Mouse (Mus musculus): ENCODE measurements around the gene Pcnt.

The Pcnt gene

DNA sequence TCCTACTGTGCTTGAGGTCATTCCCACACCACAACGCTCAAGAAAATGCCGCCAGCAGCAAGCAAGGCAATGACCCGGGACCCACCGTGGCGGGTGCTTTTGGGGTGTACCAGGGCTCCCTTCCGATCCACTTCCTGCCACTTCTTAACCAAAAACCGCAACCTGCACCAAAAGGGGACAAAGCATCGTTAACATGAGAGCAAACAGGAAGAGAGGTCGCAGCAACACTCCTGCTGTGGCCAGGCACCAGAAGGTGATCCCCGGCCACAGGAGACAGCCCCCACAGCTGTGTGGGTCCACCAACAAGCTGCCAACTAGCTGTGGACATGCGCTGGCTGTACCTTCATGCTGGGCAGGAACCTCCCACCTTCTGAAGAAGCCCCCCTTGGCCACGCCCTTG lies 87.6 kb downstream of the Pcnt start:
- ChIA-PET POLR2A (interaction anchor here in 3 of 4 experiments (0.7 to 1.5 kb wide), 3 partner anchors 8 to 58 kb away, joined by 3 to 5 read pairs (median 3); no protein-coding TSS in a partner anchor), CTCF (interaction anchor here in 2 of 4 experiments (0.7 to 0.8 kb wide), 2 partner anchors 10 to 84 kb away, joined by 3 read pairs; partner anchors contain the start of gene Dip2a (in 1 of the 2))

DNA sequence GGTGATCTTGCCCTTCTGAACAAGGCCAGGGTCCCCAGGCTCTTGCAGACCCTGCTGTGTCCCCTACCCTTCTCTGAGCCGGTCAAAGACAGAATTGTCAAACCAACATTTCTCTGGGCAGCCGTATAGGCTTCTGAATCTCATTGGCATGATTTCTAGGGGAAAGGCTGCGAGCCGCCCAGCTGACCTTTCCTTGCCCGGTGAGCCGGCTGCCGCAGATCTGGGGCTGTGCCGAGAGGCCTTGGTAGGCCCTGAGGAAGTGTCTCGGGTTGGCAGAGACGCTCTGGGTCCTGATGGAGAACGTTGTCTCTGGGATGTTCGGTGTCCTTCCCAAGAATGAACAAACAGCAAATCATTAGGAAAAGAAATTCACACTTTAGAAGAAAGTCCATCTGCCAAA lies 88.6 kb downstream of the Pcnt start:
- POLR2A ChIA-PET: interaction anchor here in 3 of 4 experiments (0.8 to 2.7 kb wide), 5 partner anchors 9 to 14 kb away, joined by 3 to 7 read pairs (median 3); partner anchors contain the start of gene Dip2a (in 2 of the 3)
- CTCF ChIA-PET: interaction anchor here in 1 of 4 experiments (0.8 kb wide), 1 partner anchor 9 kb away, joined by 3 read pairs; the partner anchor contains the start of gene Dip2a

DNA sequence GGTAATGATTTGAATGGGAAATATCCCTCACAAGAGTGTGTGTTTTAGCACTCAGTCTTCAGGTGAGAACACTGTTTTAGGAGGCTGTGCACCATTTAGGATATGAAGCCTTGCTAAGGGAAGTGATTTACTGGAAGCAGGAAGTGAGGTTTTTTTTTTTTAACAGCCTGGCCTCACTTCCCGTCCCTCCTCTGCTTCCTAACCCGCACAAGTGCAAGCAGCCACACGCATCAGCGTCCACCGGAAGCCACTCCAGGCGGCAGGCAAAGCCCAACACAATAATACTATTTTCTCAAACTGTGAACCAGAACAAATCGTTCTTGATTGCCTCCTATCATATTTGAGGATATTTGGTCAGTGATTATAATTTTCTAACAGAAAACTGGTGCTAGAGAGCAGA lies 90.6 kb downstream of the Pcnt start:
- CTCF ChIA-PET: interaction anchor here in 1 of 4 experiments (0.6 to 0.9 kb wide), 2 partner anchors 10 to 609 kb away, joined by 3 read pairs; no protein-coding TSS in a partner anchor
- POLR2A ChIA-PET: interaction anchor here in 1 of 4 experiments (2.7 kb wide), 1 partner anchor 11 kb away, joined by 7 read pairs; no protein-coding TSS in a partner anchor

DNA sequence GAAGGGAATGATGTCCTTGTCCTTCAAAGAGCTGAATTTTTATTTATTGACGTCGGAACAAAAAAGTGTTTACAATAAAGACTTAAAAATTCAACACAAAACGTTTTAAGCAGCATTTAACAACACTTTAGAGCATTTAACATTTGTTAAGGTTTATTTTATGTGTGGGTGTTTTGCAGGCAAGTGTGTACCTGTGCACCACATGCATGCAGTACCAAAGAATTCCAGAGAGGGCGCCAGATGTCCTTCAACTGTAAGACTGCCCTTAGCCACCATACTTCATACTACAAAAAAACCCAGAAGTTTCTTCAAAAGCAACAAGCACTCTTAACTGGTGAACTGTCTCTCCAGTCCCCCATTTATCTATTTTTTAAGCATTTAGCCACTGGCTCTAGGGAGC lies 96.0 kb downstream of the Pcnt start:
- CTCF ChIA-PET: interaction anchor here (0.5 to 3.9 kb wide), 14 partner anchors 20 to 417 kb away, joined by 3 to 26 read pairs (median 3); no protein-coding TSS in a partner anchor
- POLR2A ChIA-PET: interaction anchor here in 3 of 4 experiments (0.7 to 3.0 kb wide), 17 partner anchors 11 to 422 kb away, joined by 3 to 18 read pairs (median 5); partner anchors contain the start of genes Lss (in 1 of the 3) and Prmt2 (in 1 of the 3)

DNA sequence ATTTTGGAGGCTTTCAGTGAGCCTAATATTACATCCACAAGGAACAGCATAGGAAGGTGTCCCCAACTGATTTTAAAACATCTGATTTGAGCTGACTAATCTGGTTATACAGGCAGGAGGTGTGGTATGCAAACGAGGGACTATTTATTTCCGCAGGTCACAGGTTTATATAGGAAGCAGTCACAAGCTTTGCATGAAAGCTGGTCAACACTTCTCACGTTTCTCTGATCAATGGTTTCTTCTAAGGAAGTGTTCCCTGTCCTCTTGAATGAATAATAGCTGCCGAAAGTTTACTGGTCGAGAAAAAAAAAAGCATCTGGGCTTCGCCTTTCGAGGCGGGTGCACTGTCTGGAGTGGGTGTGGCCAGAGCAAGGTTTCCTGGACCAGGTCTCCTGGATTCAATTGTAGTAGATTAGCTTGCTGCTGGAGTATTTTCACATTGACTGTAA lies 96.5 kb downstream of the Pcnt start:
- ChIA-PET POLR2A (interaction anchor here in 2 of 4 experiments (0.8 to 3.0 kb wide), 24 partner anchors 9 to 387 kb away, joined by 3 to 18 read pairs (median 4); partner anchors contain the start of genes AC141477.1 (in 2 of the 2), Lss (in 1 of the 2) and Prmt2 (in 1 of the 2)), CTCF (interaction anchor here (0.7 to 3.9 kb wide), 21 partner anchors 8 to 1792 kb away, joined by 3 to 26 read pairs (median 3); no protein-coding TSS in a partner anchor)

DNA sequence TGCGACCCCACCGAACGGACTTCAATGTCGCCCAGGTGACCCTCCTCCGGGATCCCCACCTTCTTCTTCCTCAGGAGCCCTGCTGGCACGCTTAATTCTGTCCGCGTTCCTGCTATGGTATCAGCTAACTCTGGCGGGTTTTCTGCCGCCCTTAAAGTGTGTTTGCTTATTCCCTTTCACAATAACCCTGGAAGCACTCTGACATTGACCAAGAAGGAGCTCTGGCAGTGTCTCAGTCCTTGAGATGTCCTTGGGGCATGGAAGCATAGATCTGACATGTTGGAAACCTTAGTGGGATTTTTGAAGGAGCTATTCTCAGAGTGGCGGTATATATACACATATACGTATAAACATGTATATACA lies 97.1 kb downstream of the Pcnt start:
- ChIA-PET CTCF (interaction anchor here (0.7 to 3.9 kb wide), 20 partner anchors 9 to 1793 kb away, joined by 3 to 26 read pairs (median 3); no protein-coding TSS in a partner anchor), POLR2A (interaction anchor here in 3 of 4 experiments (0.6 to 3.0 kb wide), 30 partner anchors 8 to 688 kb away, joined by 3 to 18 read pairs (median 4); partner anchors contain the start of genes AC141477.1 (in 2 of the 3), Lss (in 1 of the 3), Pcnt (in 1 of the 3) and Prmt2 (in 1 of the 3))

DNA sequence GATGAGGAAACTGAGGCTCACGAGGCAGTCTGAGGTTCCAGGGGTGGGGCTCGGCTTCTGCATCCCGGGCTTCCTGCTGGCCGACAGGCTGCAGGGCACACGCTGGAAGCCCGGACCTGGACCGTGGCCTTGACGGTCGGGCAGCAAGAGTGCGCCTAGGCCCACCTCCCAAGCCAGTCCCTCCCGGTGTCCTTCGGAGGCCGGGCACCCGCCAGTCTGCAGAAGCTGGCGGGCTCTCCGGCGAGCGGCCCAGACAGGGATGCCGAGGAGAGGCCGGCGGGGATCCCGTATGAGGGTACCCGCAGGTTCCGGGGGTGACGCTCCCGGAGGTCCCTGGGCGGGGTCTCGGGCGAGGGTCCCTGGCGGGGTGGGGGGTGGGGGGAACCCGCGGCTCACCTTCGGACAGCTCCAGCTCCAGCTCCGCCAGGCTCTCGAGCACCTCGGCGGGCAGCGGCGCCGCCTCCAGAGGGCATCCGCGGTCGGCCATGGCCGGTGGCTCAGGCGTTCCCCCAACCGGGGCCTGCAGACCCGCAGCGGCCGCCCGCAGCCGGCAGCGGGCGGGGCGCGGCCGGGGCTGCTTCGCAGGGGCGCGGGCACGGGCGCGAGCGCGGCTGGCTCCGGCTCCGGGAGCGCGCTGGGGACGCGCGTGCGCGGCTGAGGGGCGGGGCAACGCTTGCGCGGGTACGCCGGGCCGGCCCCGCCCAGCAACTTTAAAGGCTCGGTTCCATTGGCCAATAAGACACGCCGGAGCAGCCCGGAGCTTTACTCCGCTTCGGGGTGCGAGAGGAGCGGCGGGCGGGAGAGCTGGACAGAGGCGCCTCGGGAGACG lies 97.7 kb downstream of the Pcnt start, which contains the start of gene Dip2a:
Dip2a (minus strand) TSS at position 581 of the 829 bp plus-strand sequence.
- POLR2A ChIA-PET: interaction anchor here in 3 of 4 experiments (0.6 to 3.0 kb wide), 30 partner anchors 8 to 688 kb away, joined by 3 to 18 read pairs (median 4); partner anchors contain the start of genes AC141477.1 (in 2 of the 3), Lss (in 1 of the 3), Pcnt (in 1 of the 3) and Prmt2 (in 1 of the 3)

DNA sequence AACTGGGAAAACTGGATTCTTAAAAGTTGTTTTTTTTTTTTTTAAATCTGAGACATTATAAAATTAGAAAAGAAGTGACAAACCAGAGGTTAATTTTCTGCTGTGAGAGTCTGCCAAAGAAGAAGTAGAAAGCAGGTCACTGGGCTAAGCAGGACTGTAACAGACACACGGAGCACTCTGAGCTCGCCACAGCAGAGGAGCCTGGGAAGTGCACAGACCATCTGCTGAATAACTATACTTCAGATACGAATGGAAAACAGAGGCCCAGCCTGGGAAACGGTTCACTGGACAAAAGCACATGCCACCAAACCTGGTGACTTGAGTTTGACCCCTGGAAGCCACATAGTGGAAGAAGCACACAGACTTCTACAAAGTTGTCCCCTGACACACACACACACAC lies 108.2 kb downstream of the Pcnt start:
- CTCF ChIA-PET: interaction anchor here in 2 of 4 experiments (0.5 to 1.1 kb wide), 3 partner anchors 57 to 526 kb away, joined by 3 read pairs; no protein-coding TSS in a partner anchor

More for the DNA sequence above, 97.7 kb downstream of the Pcnt start, which contains the start of gene Dip2a:
- CTCF ChIA-PET: interaction anchor here (0.6 to 3.9 kb wide), 18 partner anchors 8 to 1793 kb away, joined by 3 to 26 read pairs (median 4); no protein-coding TSS in a partner anchor

DNA sequence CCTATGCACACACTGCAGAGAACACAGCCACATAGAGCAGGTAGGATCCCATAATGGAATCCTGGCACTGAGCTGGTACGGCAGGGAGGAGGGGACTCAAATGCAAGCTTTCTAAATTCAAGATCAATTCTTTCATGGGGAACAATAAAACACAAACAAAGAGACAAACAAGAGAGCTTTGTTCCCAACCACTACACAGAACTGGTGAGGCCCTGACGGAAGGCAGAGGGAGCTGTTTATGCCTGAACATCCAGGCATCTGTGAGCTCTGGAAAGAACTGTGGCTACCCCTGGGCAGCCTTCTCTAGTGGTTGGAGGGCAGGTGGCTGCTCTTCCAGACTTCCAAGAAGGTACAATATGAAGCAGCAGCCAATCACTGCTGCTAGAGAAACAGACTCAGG lies 110.5 kb downstream of the Pcnt start:
- ChIA-PET POLR2A (interaction anchor here in 1 of 4 experiments (0.9 to 1.0 kb wide), 2 partner anchors 10 to 11 kb away, joined by 3 read pairs; no protein-coding TSS in a partner anchor), CTCF (interaction anchor here in 1 of 4 experiments (0.5 kb wide), 1 partner anchor 141 kb away, joined by 6 read pairs; no protein-coding TSS in a partner anchor)

More for the DNA sequence above, 108.2 kb downstream of the Pcnt start:
- POLR2A ChIA-PET: interaction anchor here in 2 of 4 experiments (0.7 to 1.2 kb wide), 2 partner anchors 10 to 32 kb away, joined by 3 to 5 read pairs; no protein-coding TSS in a partner anchor

DNA sequence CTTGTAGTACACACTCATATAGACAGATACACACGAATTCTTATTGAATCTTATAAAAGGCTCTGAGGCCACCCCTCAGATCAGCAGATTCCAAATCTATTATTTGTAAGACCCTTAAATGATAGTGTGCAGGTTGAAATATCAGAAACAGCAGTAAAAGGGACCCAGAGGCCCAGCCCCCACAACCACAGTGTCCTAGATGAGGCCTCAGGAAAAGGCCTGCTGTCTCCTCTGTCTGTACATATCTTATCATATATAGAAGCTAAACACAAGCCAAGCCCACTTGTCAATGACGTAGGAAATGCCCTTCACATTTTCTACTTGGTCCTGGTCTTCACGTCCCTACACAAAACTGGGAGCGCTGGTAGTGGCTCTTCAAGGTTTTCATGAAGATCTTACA lies 113.5 kb downstream of the Pcnt start:
- CTCF ChIA-PET: no interaction called here

DNA sequence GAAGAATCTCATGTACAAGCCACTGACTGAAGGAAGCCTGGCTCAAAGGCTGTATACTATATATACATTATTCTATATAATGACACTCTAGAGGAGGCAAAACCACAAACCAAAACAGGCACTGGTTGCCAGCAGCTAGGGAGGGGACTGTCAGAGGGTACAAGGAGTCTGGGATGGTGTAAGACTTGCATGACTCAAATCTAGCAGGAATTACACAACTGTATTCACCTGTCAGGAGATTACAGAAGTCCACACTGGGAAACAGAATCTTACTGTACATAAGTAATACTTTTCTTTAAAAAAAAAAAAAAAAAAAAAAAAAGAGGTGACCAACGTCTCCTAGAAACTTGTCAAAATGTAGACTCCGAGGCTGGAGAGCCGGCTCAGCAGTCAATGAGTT lies 114.0 kb downstream of the Pcnt start:
- CTCF ChIA-PET: no interaction called here
- POLR2A ChIA-PET: interaction anchor here in 1 of 4 experiments (1.0 kb wide), 1 partner anchor 17 kb away, joined by 4 read pairs; no protein-coding TSS in a partner anchor

More for the DNA sequence above, 113.5 kb downstream of the Pcnt start:
- POLR2A ChIA-PET: no interaction called here

DNA sequence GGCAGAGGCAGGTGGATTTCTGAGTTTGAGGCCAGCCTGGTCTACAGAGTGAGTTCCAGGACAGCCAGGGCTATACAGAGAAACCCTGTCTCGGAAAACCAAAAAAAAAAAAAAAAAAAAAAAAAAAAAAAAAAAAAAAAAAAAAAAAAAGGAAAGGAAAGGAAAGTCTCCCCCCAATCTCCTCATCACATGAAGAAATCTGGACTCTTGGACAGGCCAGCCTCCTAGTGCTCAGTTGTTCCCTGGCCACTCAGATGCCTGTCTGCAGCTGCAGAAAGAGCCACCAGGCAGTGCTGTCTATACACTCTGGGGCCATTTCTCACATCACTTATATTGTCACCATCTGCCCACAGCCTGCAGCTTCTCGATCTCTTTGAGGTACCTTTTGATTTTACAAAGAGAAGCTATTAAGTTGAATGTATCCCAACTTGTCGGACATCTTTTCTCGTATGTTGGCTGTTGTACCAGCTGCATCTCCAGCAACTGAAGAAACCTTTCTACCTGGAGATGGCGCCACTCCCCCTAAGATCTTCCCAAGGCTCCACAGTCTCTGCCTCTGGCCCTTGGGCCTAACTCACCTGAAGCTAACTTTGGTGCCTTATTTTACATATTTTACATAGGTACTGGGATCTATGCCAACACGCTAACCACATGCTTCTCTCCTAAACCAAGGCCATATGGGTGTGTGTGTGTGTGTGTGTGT lies 116.1 kb downstream of the Pcnt start:
- POLR2A ChIA-PET: interaction anchor here in 1 of 4 experiments (1.0 kb wide), 1 partner anchor 9 kb away, joined by 3 read pairs; no protein-coding TSS in a partner anchor
- CTCF ChIA-PET: interaction anchor here (0.6 to 2.1 kb wide), 28 partner anchors 9 to 1752 kb away, joined by 3 to 11 read pairs (median 4); partner anchors contain the start of gene Dip2a (in 2 of the 4)

DNA sequence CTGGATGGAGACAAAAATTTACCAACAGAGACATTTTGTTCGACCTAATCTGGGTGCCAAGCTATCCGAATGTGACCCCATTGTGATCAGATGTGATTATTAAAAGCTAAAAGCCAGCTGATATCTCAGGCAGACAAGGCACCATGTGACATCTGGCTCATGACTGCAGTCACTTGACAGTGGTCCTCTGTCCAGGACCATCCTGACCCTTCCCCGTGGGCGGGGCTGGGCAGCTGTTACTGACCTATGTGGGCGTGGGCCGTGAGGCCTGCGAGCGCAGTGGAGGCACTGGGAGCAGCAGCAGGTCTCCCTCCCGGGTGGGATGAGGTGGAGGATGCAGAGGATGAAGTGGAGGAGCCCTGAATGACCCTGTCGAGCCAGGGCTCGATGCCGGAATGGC lies 125.0 kb downstream of the Pcnt start:
- POLR2A ChIA-PET: interaction anchor here in 2 of 4 experiments (0.7 to 1.3 kb wide), 3 partner anchors 9 to 28 kb away, joined by 3 to 4 read pairs (median 3); partner anchors contain the start of gene Dip2a (in 1 of the 2)
- CTCF ChIA-PET: interaction anchor here in 1 of 4 experiments (1.0 kb wide), 1 partner anchor 9 kb away, joined by 3 read pairs; no protein-coding TSS in a partner anchor

DNA sequence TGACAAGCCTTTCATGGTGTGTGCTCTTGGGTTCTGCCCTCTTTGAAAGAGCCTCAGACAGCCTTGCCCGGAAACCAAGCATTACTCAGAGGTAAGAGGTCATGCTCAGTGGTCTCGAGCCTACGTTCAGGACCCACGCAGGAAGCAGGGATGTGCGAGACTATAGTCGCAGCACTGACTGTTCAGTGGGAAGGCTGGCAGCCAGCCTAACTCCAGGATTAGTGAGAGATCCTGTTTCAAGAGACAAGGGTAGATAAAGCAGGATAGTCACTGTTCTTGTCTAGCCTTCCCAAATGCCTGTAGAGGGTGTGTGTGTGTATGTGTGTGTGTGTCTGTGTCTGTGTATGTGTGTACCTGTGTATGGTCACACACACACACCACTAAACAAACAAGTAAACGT lies 126.4 kb downstream of the Pcnt start:
- ChIA-PET POLR2A (no interaction called here), CTCF (interaction anchor here in 1 of 4 experiments (1.1 kb wide), 1 partner anchor 45 kb away, joined by 3 read pairs; no protein-coding TSS in a partner anchor)

DNA sequence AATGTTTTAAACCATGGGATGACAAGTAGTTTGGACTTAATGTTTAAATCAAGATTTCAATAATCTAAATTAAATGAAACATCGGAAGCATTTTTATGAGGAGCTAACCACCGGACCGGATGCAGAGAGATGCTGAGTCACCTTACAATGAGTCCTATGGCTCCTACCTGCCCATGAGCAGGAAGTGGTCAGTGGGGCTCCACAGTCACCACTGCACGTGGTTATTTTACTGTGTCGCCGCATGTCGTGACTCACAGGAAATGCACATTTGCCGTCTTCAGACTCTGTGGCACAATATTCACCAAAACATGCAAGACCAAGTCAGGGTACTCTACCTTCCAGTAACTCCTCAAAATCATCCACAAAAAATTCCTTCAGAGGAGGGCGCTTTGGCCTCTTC lies 135.8 kb downstream of the Pcnt start:
- POLR2A ChIA-PET: interaction anchor here in 1 of 4 experiments (0.9 kb wide), 1 partner anchor 11 kb away, joined by 3 read pairs; no protein-coding TSS in a partner anchor

More for the DNA sequence above, 135.8 kb downstream of the Pcnt start:
- CTCF ChIA-PET: no interaction called here

All from embryonic stem cell, embryonic (primary cell).